Mouse (Mus musculus) lung, embryonic 14.5 days (tissue): ENCODE results near the gene Cryl1. TPM values are rescaled to one million over a fixed set of nuclear protein-coding genes. Genes with fewer than 3 reads are reported as not detected.

Experiments
- ATAC-seq: fragments of 200-750 bp; cut with Nextera tagmentation; 2 replicates; pipeline ENCODE4 v1.8.0; 2017; ENCODE audit warnings: mild to moderate bottlenecking, moderate TSS enrichment, moderate library complexity; ENCODE audit not compliant: insufficient read depth
- DNase-seq: peaks from one replicate; pipeline ENCODE4 v3.0.0-alpha.2; 2015
- H3K27ac ChIP-seq: fragments of 300-500 bp; sonication (generic); 2 replicates; pipeline ENCODE4 v1.5.1; 2014; ENCODE audit warnings: low read depth, mild to moderate bottlenecking, moderate library complexity
- H3K27me3 ChIP-seq: fragments of 300-500 bp; sonication (generic); 2 replicates; pipeline ENCODE4 v1.6.1; 2014; ENCODE audit warnings: low read length, control low read depth; ENCODE audit not compliant: insufficient read depth
- H3K36me3 ChIP-seq: fragments of 300-500 bp; sonication (generic); 2 replicates; pipeline ENCODE4 v1.6.1; 2014; ENCODE audit warnings: control low read depth; ENCODE audit not compliant: insufficient read depth
- H3K4me1 ChIP-seq: fragments of 300-500 bp; sonication (generic); 2 replicates; pipeline ENCODE4 v1.6.1; 2014; ENCODE audit warnings: antibody characterized with exemption, control low read depth; ENCODE audit not compliant: insufficient read depth
- H3K4me2 ChIP-seq: fragments of 300-500 bp; sonication (generic); 2 replicates; pipeline ENCODE4 v1.6.1; 2014; ENCODE audit warnings: mild to moderate bottlenecking
- H3K4me3 ChIP-seq: fragments of 300-500 bp; sonication (generic); 2 replicates; pipeline ENCODE4 v1.5.1; 2014; ENCODE audit warnings: low read depth, low read length
- H3K9ac ChIP-seq: fragments of 300-500 bp; sonication (generic); 2 replicates; pipeline ENCODE4 v1.6.1; 2014
- H3K9me3 ChIP-seq: fragments of 300-500 bp; sonication (generic); 2 replicates; pipeline ENCODE4 v1.6.1; 2016; ENCODE audit warnings: low read depth, low read length, control low read depth
- CTCF ChIP-seq: IDR thresholded peaks from 2 replicates; pipeline ENCODE4 v1.5.1; 2016; ENCODE audit warnings: antibody characterized with exemption, low read depth
- WGBS: fragments of 180-500 bp; shearing (Covaris S2); extraction: QIAGEN DNeasy Blood & Tissue Kit; methylation state at CpG from one replicate; pipeline ENCODE4 v1.1.7; 2014; 5-methylcytosine and 5-hydroxymethylcytosine counted together
- polyA plus RNA-seq: library from polyadenylated mRNA; unstranded; fragments of >200 nt; fragmentation: Nextera tagmentation; extraction: Ambion mirVana; gene quantifications from 2 replicates; pipeline ENCODE4 v1.2.1, GENCODE M21; 2014

Gene Cryl1
- polyA plus RNA-seq, 1 experiment from 2014 or later = 21.3 TPM

GRCm38 (mm10) chr14:57391621-57392020, 6.7 kb downstream of the Cryl1 start:
- no peak for TF ChIP-seq CTCF
- ATAC-seq (no peak), DNase-seq (no peak)
- Histone ChIP-seq H3K4me2 (no peak overlapping the region), H3K4me3 (no peak overlapping the region), H3K27me3 (no peaks in the 10 kb centered on the region), H3K4me1 (no peaks in the 10 kb centered on the region), H3K36me3 (no peaks in the 10 kb centered on the region), H3K27ac (no peak overlapping the region), H3K9me3 (no peaks in the 10 kb centered on the region), H3K9ac (no peak overlapping the region)
- 63% methylated on average over 4 of the region's 4 CpGs for whole genome bisulfite sequencing

GRCm38 (mm10) chr14:57386758-57387561, 11.4 kb downstream of the Cryl1 start:
- no peak for ATAC-seq
- no peak overlapping the region for H3K4me3 ChIP-seq

GRCm38 (mm10) chr14:57385667-57386066, 12.7 kb downstream of the Cryl1 start:
- H3K9me3 ChIP-seq = no peaks in the 10 kb centered on the region
- no peaks in the 10 kb centered on the region for H3K4me1 ChIP-seq
- no peak for TF ChIP-seq CTCF
- no peak overlapping the region for H3K9ac ChIP-seq
- WGBS = 71% methylated on average over 5 of the region's 5 CpGs
- H3K27me3 ChIP-seq = no peaks in the 10 kb centered on the region
- H3K4me3 ChIP-seq = no peak overlapping the region
- ATAC-seq (no peak), DNase-seq (no peak)
- no peaks in the 10 kb centered on the region for H3K36me3 ChIP-seq
- H3K27ac ChIP-seq = no peak overlapping the region
- H3K4me2 ChIP-seq = no peak overlapping the region

More at GRCm38 (mm10) chr14:57386758-57387561, 11.4 kb downstream of the Cryl1 start:
- no peak overlapping the region for H3K27ac ChIP-seq
- H3K9me3 ChIP-seq = no peaks in the 10 kb centered on the region
- no peaks in the 10 kb centered on the region for H3K4me1 ChIP-seq
- H3K27me3 ChIP-seq = no peaks in the 10 kb centered on the region
- H3K4me2 ChIP-seq = no peak overlapping the region
- no peak for TF ChIP-seq CTCF
- H3K9ac ChIP-seq = no peak overlapping the region
- DNase-seq = no peak
- 53% methylated on average over 14 of the region's 14 CpGs for WGBS
- H3K36me3 ChIP-seq = no peaks in the 10 kb centered on the region

- H3K36me3 ChIP-seq = no peaks in the 10 kb centered on the region
- no peaks in the 10 kb centered on the region for H3K27me3 ChIP-seq
- H3K4me1 ChIP-seq = no peaks in the 10 kb centered on the region
- WGBS = 59% methylated on average over 5 of the region's 5 CpGs
- H3K9me3 ChIP-seq = no peaks in the 10 kb centered on the region
- no peak overlapping the region for H3K4me2 ChIP-seq
- H3K4me3 ChIP-seq = no peak overlapping the region
- H3K9ac ChIP-seq = no peak overlapping the region
- no peak for TF ChIP-seq CTCF
- no peak overlapping the region for H3K27ac ChIP-seq
- DNase-seq (no peak), ATAC-seq (no peak)
Observed at GRCm38 (mm10) chr14:57377531-57377930, 20.8 kb downstream of the Cryl1 start.

- no peak for ATAC-seq
- Histone ChIP-seq H3K36me3 (no peaks in the 10 kb centered on the region), H3K4me1 (no peaks in the 10 kb centered on the region), H3K4me2 (no peak overlapping the region), H3K4me3 (no peak overlapping the region), H3K9ac (no peak overlapping the region), H3K27ac (no peak overlapping the region), H3K9me3 (no peaks in the 10 kb centered on the region), H3K27me3 (no peaks in the 10 kb centered on the region)
- no peak for DNase-seq
- no peak for TF ChIP-seq CTCF
- 74% methylated on average over 9 of the region's 9 CpGs for WGBS
Observed at GRCm38 (mm10) chr14:57376956-57377355, 21.4 kb downstream of the Cryl1 start.

GRCm38 (mm10) chr14:57376016-57376415, 22.3 kb downstream of the Cryl1 start:
- Histone ChIP-seq H3K4me2 (no peak overlapping the region), H3K4me1 (no peaks in the 10 kb centered on the region), H3K9me3 (no peaks in the 10 kb centered on the region), H3K4me3 (no peak overlapping the region), H3K36me3 (no peaks in the 10 kb centered on the region), H3K27me3 (no peaks in the 10 kb centered on the region), H3K9ac (no peak overlapping the region), H3K27ac (no peak overlapping the region)
- TF ChIP-seq CTCF = no peak
- DNase-seq (no peak), ATAC-seq (no peak)
- WGBS = 67% methylated on average over 8 of the region's 8 CpGs

- 67% methylated on average over 9 of the region's 9 CpGs for WGBS
- no peak for TF ChIP-seq CTCF
Observed at GRCm38 (mm10) chr14:57375205-57375604, 23.1 kb downstream of the Cryl1 start.

More at GRCm38 (mm10) chr14:57375205-57375604, 23.1 kb downstream of the Cryl1 start:
- ATAC-seq (no peak), DNase-seq (no peak)
- no peaks in the 10 kb centered on the region for H3K9me3 ChIP-seq
- H3K27ac ChIP-seq = no peak overlapping the region
- no peaks in the 10 kb centered on the region for H3K27me3 ChIP-seq
- no peak overlapping the region for H3K4me2 ChIP-seq
- no peak overlapping the region for H3K4me3 ChIP-seq
- H3K36me3 ChIP-seq = no peaks in the 10 kb centered on the region
- H3K4me1 ChIP-seq = no peaks in the 10 kb centered on the region
- no peak overlapping the region for H3K9ac ChIP-seq
